ENCODE assay signal across 29 mouse cellular contexts in genomic region chr10:67049621-67050020, GRCm38 (mm10).
"Had no signal": no experiment of that assay in that cellular context is flagged by ENCODE, and none has a peak within 500 bp of the region (broad histone marks: within the 10 kb centered on the region; RNA-seq: fewer than 3 reads in every experiment).

No protein-coding gene starts in this region.

- H3K27ac ChIP-seq: heart, embryonic 13.5 days; heart, embryonic 15.5 days; hindbrain, embryonic 10.5 days; hindbrain, embryonic 12.5 days; hindbrain, embryonic 13.5 days; hindbrain, embryonic 14.5 days; hindbrain, embryonic 15.5 days; hindbrain, postnatal 0 days; intestine, embryonic 15.5 days; kidney, embryonic 15.5 days; kidney, postnatal 0 days; left cerebral cortex, adult 2 months had no signal

- H3K9me3 ChIP-seq: heart, embryonic 12.5 days; heart, embryonic 13.5 days; heart, embryonic 15.5 days; hindbrain, embryonic 10.5 days; hindbrain, embryonic 12.5 days; hindbrain, embryonic 13.5 days; hindbrain, embryonic 15.5 days; intestine, embryonic 15.5 days; kidney, embryonic 15.5 days had no signal

- H3K4me3 ChIP-seq: heart, embryonic 12.5 days; heart, embryonic 13.5 days; heart, embryonic 15.5 days; hindbrain, embryonic 10.5 days; hindbrain, embryonic 12.5 days; hindbrain, embryonic 13.5 days; hindbrain, embryonic 15.5 days; intestine, embryonic 15.5 days; kidney, embryonic 15.5 days; layer of hippocampus, adult 2 months; left cerebral cortex, adult 2 months had no signal

- H3K36me3 ChIP-seq: heart, embryonic 12.5 days; heart, embryonic 15.5 days; hindbrain, embryonic 12.5 days; hindbrain, embryonic 13.5 days; hindbrain, embryonic 15.5 days; intestine, embryonic 15.5 days; kidney, embryonic 15.5 days had no signal

- DNase-seq: heart, postnatal 10 days; heart, postnatal 14 days; heart, postnatal 36 days; heart, postnatal 4 days; kidney, adult 11 months; kidney, adult 18-20 months; kidney, adult 2 months; kidney, adult 8-10 months; kidney, postnatal 10 days; kidney, postnatal 14 days; kidney, postnatal 25 days; kidney, postnatal 36 days; kidney, postnatal 4 days; layer of hippocampus, adult 9-11 months; layer of hippocampus, postnatal 36 days had no signal

- H3K9ac ChIP-seq: heart, embryonic 12.5 days; heart, embryonic 13.5 days; heart, embryonic 15.5 days; hindbrain, embryonic 12.5 days; hindbrain, embryonic 13.5 days; hindbrain, embryonic 14.5 days; hindbrain, embryonic 15.5 days; intestine, embryonic 15.5 days; kidney, embryonic 15.5 days had no signal
